Mouse (Mus musculus) lung, embryonic 14.5 days (tissue): Measurements from ENCODE around the gene Mcrs1. TPM values are rescaled to one million over a fixed set of nuclear protein-coding genes. Genes with fewer than 3 reads are reported as not detected.

Source experiments
- ATAC-seq: fragments of 200-750 bp; cut with Nextera tagmentation; 2 replicates; pipeline ENCODE4 v1.8.0; 2017; ENCODE audit warnings: mild to moderate bottlenecking, moderate TSS enrichment, moderate library complexity; ENCODE audit not compliant: insufficient read depth
- DNase-seq: peaks from one replicate; pipeline ENCODE4 v3.0.0-alpha.2; 2015
- H3K27ac ChIP-seq: fragments of 300-500 bp; sonication (generic); 2 replicates; pipeline ENCODE4 v1.5.1; 2014; ENCODE audit warnings: low read depth, mild to moderate bottlenecking, moderate library complexity
- H3K27me3 ChIP-seq: fragments of 300-500 bp; sonication (generic); 2 replicates; pipeline ENCODE4 v1.6.1; 2014; ENCODE audit warnings: low read length, control low read depth; ENCODE audit not compliant: insufficient read depth
- H3K36me3 ChIP-seq: fragments of 300-500 bp; sonication (generic); 2 replicates; pipeline ENCODE4 v1.6.1; 2014; ENCODE audit warnings: control low read depth; ENCODE audit not compliant: insufficient read depth
- H3K4me1 ChIP-seq: fragments of 300-500 bp; sonication (generic); 2 replicates; pipeline ENCODE4 v1.6.1; 2014; ENCODE audit warnings: antibody characterized with exemption, control low read depth; ENCODE audit not compliant: insufficient read depth
- H3K4me2 ChIP-seq: fragments of 300-500 bp; sonication (generic); 2 replicates; pipeline ENCODE4 v1.6.1; 2014; ENCODE audit warnings: mild to moderate bottlenecking
- H3K4me3 ChIP-seq: fragments of 300-500 bp; sonication (generic); 2 replicates; pipeline ENCODE4 v1.5.1; 2014; ENCODE audit warnings: low read depth, low read length
- H3K9ac ChIP-seq: fragments of 300-500 bp; sonication (generic); 2 replicates; pipeline ENCODE4 v1.6.1; 2014
- H3K9me3 ChIP-seq: fragments of 300-500 bp; sonication (generic); 2 replicates; pipeline ENCODE4 v1.6.1; 2016; ENCODE audit warnings: low read depth, low read length, control low read depth
- CTCF ChIP-seq: IDR thresholded peaks from 2 replicates; pipeline ENCODE4 v1.5.1; 2016; ENCODE audit warnings: antibody characterized with exemption, low read depth
- WGBS: fragments of 180-500 bp; shearing (Covaris S2); extraction: QIAGEN DNeasy Blood & Tissue Kit; methylation state at CpG from one replicate; pipeline ENCODE4 v1.1.7; 2014; 5-methylcytosine and 5-hydroxymethylcytosine counted together
- polyA plus RNA-seq: library from polyadenylated mRNA; unstranded; fragments of >200 nt; fragmentation: Nextera tagmentation; extraction: Ambion mirVana; gene quantifications from 2 replicates; pipeline ENCODE4 v1.2.1, GENCODE M21; 2014

The Mcrs1 gene
- polyA plus RNA-seq, 1 experiment from 2014 or later, result 155 TPM

- H3K4me1 ChIP-seq, result peaks cover 8% of the 10 kb centered on the region; the same call in 1 of the 2 replicates
These were observed 28.1 kb downstream of the Mcrs1 start for GRCm38 (mm10) chr15:99223585-99224207.

GRCm38 (mm10) chr15:99222794-99223584, 28.8 kb downstream of the Mcrs1 start:
- WGBS, result 6% methylated on average over 18 of the region's 18 CpGs
- no peak overlapping the region for H3K27ac ChIP-seq
- no peak overlapping the region for H3K9ac ChIP-seq
- peaks cover 83% of the 10 kb centered on the region for H3K27me3 ChIP-seq
- no peak for TF ChIP-seq CTCF
- peak; percentile 31 for DNase-seq
- peak overlapping the region; percentile 77 for H3K4me2 ChIP-seq
- no peaks in the 10 kb centered on the region for H3K9me3 ChIP-seq
- peaks cover 8% of the 10 kb centered on the region; the same call in 1 of the 2 replicates for H3K4me1 ChIP-seq
- no peak for ATAC-seq
- peak overlapping the region; percentile 43 for H3K4me3 ChIP-seq
- H3K36me3 ChIP-seq, result no peaks in the 10 kb centered on the region

More at GRCm38 (mm10) chr15:99223585-99224207, 28.1 kb downstream of the Mcrs1 start:
- H3K36me3 ChIP-seq, result no peaks in the 10 kb centered on the region
- H3K9ac ChIP-seq, result peak overlapping the region; percentile 20; the same call in 1 of the 2 replicates
- peaks cover 89% of the 10 kb centered on the region for H3K27me3 ChIP-seq
- no peak overlapping the region for H3K27ac ChIP-seq
- under 1% methylated on average over 45 of the region's 46 CpGs for WGBS
- H3K9me3 ChIP-seq, result no peaks in the 10 kb centered on the region
- ATAC-seq (0 out of 2 replicates have a peak, but pooled peaks have one; percentile 14), DNase-seq (peak; percentile 60)
- peak overlapping the region; percentile 43 for H3K4me3 ChIP-seq
- peak overlapping the region; percentile 77 for H3K4me2 ChIP-seq
- TF ChIP-seq CTCF, result no peak

- no peak for DNase-seq
- H3K4me3 ChIP-seq, result no peak overlapping the region
- no peaks in the 10 kb centered on the region for H3K36me3 ChIP-seq
- peaks cover 8% of the 10 kb centered on the region; the same call in 1 of the 2 replicates for H3K4me1 ChIP-seq
- H3K9ac ChIP-seq, result no peak overlapping the region
- no peak overlapping the region for H3K27ac ChIP-seq
- peaks cover 68% of the 10 kb centered on the region for H3K27me3 ChIP-seq
- H3K9me3 ChIP-seq, result no peaks in the 10 kb centered on the region
- TF ChIP-seq CTCF, result no peak
- 6% methylated on average over 8 of the region's 8 CpGs for WGBS
- H3K4me2 ChIP-seq, result no peak overlapping the region
- ATAC-seq, result no peak
These were observed 30.3 kb downstream of the Mcrs1 start for GRCm38 (mm10) chr15:99221315-99221952.

DNA sequence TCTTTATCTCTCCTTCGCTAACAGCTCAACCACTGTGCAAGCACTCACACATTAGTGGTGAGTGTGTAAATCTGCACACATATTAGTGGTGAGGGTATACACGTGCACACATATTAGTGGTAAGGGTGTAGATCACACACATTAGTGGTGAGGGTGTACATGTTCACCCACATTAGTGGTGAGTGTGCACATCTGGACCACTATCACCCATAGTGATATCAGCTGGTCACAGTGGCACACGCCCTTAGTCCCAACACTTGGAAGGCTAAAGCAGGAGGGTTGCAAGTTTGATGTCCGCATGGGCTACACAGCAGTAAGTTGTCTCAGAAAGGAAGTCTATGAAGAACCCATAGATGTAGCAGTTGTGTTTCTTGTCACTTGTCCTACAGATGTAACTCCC, 34.1 kb downstream of the Mcrs1 start:
- Histone ChIP-seq H3K27me3 (peaks cover 30% of the 10 kb centered on the region), H3K4me1 (no peaks in the 10 kb centered on the region), H3K4me3 (no peak overlapping the region), H3K27ac (no peak overlapping the region), H3K4me2 (no peak overlapping the region), H3K9ac (no peak overlapping the region), H3K36me3 (peaks cover 17% of the 10 kb centered on the region), H3K9me3 (no peaks in the 10 kb centered on the region)
- no peak for TF ChIP-seq CTCF
- WGBS, result 83% methylated on average over 4 of the region's 4 CpGs
- ATAC-seq (no peak), DNase-seq (no peak)

GRCm38 (mm10) chr15:99215741-99216463, 35.9 kb downstream of the Mcrs1 start:
- peaks cover 12% of the 10 kb centered on the region; the same call in 1 of the 2 replicates for H3K27me3 ChIP-seq
- WGBS, result 85% methylated on average over 11 of the region's 11 CpGs
- ATAC-seq (no peak), DNase-seq (no peak)
- no peaks in the 10 kb centered on the region for H3K4me1 ChIP-seq
- H3K27ac ChIP-seq, result no peak overlapping the region
- H3K36me3 ChIP-seq, result peaks cover 33% of the 10 kb centered on the region
- H3K4me3 ChIP-seq, result no peak overlapping the region
- H3K9me3 ChIP-seq, result no peaks in the 10 kb centered on the region
- no peak for TF ChIP-seq CTCF
- no peak overlapping the region for H3K4me2 ChIP-seq
- no peak overlapping the region for H3K9ac ChIP-seq

- DNase-seq, result peak; percentile 39
- no peak for ATAC-seq
- no peak overlapping the region for H3K27ac ChIP-seq
- no peaks in the 10 kb centered on the region for H3K9me3 ChIP-seq
- peaks cover 41% of the 10 kb centered on the region for H3K36me3 ChIP-seq
- peak; percentile 58 for TF ChIP-seq CTCF
- H3K4me1 ChIP-seq, result no peaks in the 10 kb centered on the region
- no peak overlapping the region for H3K4me2 ChIP-seq
- no peak overlapping the region for H3K9ac ChIP-seq
- H3K4me3 ChIP-seq, result no peak overlapping the region
- H3K27me3 ChIP-seq, result peaks cover 5% of the 10 kb centered on the region; the same call in 1 of the 2 replicates
- 83% methylated on average over 2 of the region's 2 CpGs for WGBS
These were observed 36.8 kb downstream of the Mcrs1 start for GRCm38 (mm10) chr15:99214941-99215340.
